Mouse (Mus musculus): ENCODE results near the gene Ftl1. TPM values are rescaled to one million over a fixed set of nuclear protein-coding genes. Genes with fewer than 3 reads are reported as not detected.

Ftl1 gene
- total and polyA plus RNA-seq, 3 experiments = 31.2 to 1,027 (median 142) TPM

- TF ChIP-seq POLR2AphosphoS2 (IDR thresholded peaks at IDR 0.05; ENCODE audit: low read depth, low read length) (no peak), SMC3 (IDR thresholded peaks at IDR 0.05; ENCODE audit: low read depth, low read length) (peak; percentile 75), UBTF (IDR thresholded peaks at IDR 0.05; ENCODE audit: low read depth, low read length) (no peak), RCOR1 (conservative IDR thresholded peaks at IDR 0.05; ENCODE audit: low read depth, low read length) (no peak), MAX (IDR thresholded peaks at IDR 0.05; ENCODE audit: low read length) (no peak), GABPA (IDR thresholded peaks at IDR 0.05; ENCODE audit: insufficient replicate concordance, low read depth, low read length) (no peak), RAD21 (IDR thresholded peaks at IDR 0.05; ENCODE audit: low read depth, low read length) (peak; percentile 80), ZMIZ1 (IDR thresholded peaks at IDR 0.05; ENCODE audit: low read depth, low read length) (no peak), MYC (IDR thresholded peaks at IDR 0.05; ENCODE audit: low read depth, low read length) (no peak), CTCF (conservative IDR thresholded peaks at IDR 0.05 in 1 of 2, IDR thresholded peaks at IDR 0.05 in 1 of 2; ENCODE audit: low read depth in 2 of 2, low read length in 2 of 2) (peak; percentile 86 to 89), CHD1 (IDR thresholded peaks at IDR 0.05; ENCODE audit: low read depth, low read length) (no peak), ZKSCAN1 (IDR thresholded peaks at IDR 0.05; ENCODE audit: borderline replicate concordance, low read depth, low read length) (no peak), ZC3H11A (IDR thresholded peaks at IDR 0.05; ENCODE audit: low read depth, low read length) (peak; percentile 4; the same call in 1 of the 2 replicates), IRF4 (IDR thresholded peaks at IDR 0.05; ENCODE audit: low read depth, low read length) (no peak), SIN3A (IDR thresholded peaks at IDR 0.05; ENCODE audit: low read length) (no peak), TCF12 (IDR thresholded peaks at IDR 0.05; ENCODE audit: low read depth, low read length) (no peak), MEF2A (IDR thresholded peaks at IDR 0.05; ENCODE audit: borderline replicate concordance, low read depth, low read length) (no peak; the same call in 1 of the 2 replicates), USF1 (IDR thresholded peaks at IDR 0.05; ENCODE audit: low read depth, low read length) (no peak), KAT2A (IDR thresholded peaks at IDR 0.05; ENCODE audit: insufficient replicate concordance, low read length) (no peak), ZNF384 (IDR thresholded peaks at IDR 0.05; ENCODE audit: low read depth, low read length) (no peak), NRF1 (IDR thresholded peaks at IDR 0.05; ENCODE audit: low read depth, low read length) (no peak), E2F4 (IDR thresholded peaks at IDR 0.05; ENCODE audit: insufficient replicate concordance, low read depth, low read length) (no peak), USF2 (conservative IDR thresholded peaks at IDR 0.05; ENCODE audit: low read depth, low read length) (no peak), HCFC1 (IDR thresholded peaks at IDR 0.05; ENCODE audit: low read depth, low read length) (no peak), ELF1 (IDR thresholded peaks at IDR 0.05; ENCODE audit: low read depth, low read length) (no peak), MAZ (IDR thresholded peaks at IDR 0.05; ENCODE audit: low read depth, low read length) (no peak)
- H3K9ac ChIP-seq (ENCODE audit: insufficient read depth, low read depth) = no peak overlapping the region
- peaks cover 14 to 38% of the 10 kb centered on the region in 2 experiments for H3K36me3 ChIP-seq (replicated peaks in 1 of 2; ENCODE audit: control insufficient read depth in 1 of 2, insufficient read depth in 1 of 2, low read length in 1 of 2)
- in situ Hi-C loops (cut with MboI; ENCODE audit: low pct_ligation_motif_present, low pct_unique_long_range_greater_than_20kb, low sequenced_read_pairs) (no loop called here), dilution Hi-C loops (cut with MboI; ENCODE audit: extremely low pct_ligation_motif_present, extremely low pct_unique_long_range_greater_than_20kb, low sequenced_read_pairs) (no loop called here)
- H3K27me3 ChIP-seq (replicated peaks) = no peaks in the 10 kb centered on the region
- no peak overlapping the region for H3K27ac ChIP-seq (ENCODE audit: insufficient read depth, low read depth)
- no peak overlapping the region for H3K4me3 ChIP-seq (replicated peaks in 1 of 3; ENCODE audit: low read depth in 2 of 3, low read length in 2 of 3, poor library complexity in 1 of 3)
- DNase-seq (ENCODE audit: extremely low read depth) = peak; percentile 71
- H3K9me3 ChIP-seq (replicated peaks; ENCODE audit: low read length) = peaks cover 3% of the 10 kb centered on the region
- 0 out of 2 replicates have a peak, but pooled peaks cover 5% of the 10 kb centered on the region for H3K79me2 ChIP-seq (replicated peaks; ENCODE audit: control insufficient read depth, extremely low read depth, insufficient read depth, poor library complexity, severe bottlenecking)
- no peak overlapping the region for H3K4me2 ChIP-seq (ENCODE audit: insufficient read depth, low read depth, poor library complexity, severe bottlenecking)
- peaks cover 5 to 22% of the 10 kb centered on the region in 2 experiments; a peak in 3 of 4 replicates for H3K4me1 ChIP-seq (ENCODE audit: control insufficient read depth in 1 of 2, insufficient read depth in 2 of 2)
These were observed 11.2 kb upstream of the Ftl1 start for GRCm38 (mm10) chr7:45470869-45471268.

All from CH12.LX (cell line).